Mouse (Mus musculus) embryo, embryonic 10 days (tissue): ENCODE results near the gene Filip1.

Experiments
- DNase-seq: peaks from one replicate; pipeline ENCODE4 v3.0.0-alpha.2; 2015; ENCODE audit warnings: low spot score

Gene Filip1

DNA sequence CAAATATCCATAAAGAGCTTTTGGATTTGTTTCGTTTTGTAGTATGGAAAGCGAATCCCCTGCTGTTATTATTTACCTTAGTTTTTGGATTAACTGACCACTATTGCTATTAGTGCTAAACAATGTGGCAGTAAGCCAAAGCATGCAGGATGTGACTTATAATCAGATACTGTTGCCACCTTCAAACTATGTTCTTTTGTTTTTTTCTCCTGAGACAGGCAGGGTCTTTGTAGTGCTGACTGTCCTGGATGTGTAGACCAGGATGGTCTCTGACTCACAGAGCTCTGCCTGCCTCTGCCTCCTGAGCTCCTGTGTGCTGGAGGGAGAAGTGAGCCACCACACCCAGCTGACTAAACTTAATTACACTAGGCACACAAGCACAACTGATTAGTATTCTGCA lies 33.4 kb downstream of the Filip1 start:
- DNase-seq = no peak

DNA sequence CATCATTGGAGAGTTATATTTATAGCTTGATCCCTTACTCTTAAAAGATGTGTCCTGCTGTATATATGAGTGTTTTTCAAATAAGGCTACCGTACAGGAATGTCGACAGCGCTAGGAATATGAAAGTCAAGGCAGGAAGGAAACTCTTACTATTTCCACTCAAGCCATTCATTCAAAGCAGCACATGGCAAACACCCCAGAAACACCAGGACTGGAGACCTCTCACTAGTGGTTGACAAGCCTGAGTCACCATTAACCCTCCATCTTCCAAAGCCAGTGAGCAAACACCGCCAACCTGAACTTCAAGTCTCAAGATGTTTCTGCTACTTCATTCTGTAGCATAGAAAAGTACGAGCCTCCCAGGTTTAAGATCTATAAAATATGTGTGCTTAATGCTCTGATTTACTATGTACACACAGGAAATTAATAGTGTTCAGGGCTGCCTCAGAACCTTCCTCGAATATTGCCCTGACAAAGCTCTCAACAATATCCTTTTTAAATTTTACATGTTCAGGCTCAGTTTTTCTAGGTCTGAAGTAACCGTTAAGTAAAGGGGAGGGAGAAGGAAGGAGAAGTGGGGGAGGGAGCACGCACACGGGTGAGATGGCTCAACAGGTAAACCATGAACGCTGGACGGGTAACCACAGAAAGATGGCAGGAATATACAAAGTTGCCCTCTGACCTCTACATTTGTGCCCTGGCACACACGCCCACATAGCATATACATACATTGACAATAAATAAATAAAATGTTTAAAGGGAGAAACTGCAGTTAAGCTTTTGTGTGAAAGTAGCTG lies 34.2 kb downstream of the Filip1 start:
- DNase-seq = no peak

DNA sequence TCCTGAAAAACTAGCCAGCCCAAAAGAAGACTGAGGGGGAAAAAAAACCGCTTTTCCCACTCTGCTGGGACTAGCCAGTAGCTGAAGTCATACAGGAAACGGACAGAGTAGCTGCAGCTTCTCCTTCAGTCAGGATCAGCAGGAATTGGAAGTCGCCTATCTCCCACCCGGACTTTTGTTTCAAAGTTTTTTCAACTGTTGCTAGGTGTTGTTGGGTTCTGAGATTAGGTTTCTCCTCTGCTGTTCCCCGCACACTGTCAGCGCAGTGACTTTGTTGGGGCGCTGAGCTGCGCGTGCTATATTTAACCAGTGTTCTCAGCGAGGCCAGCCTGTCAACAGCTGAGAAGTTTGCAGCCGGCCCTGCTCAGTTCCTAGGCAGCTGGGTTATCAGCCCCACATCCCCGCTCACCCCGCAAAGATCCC lies 35.1 kb downstream of the Filip1 start:
- peak; percentile 59 for DNase-seq

DNA sequence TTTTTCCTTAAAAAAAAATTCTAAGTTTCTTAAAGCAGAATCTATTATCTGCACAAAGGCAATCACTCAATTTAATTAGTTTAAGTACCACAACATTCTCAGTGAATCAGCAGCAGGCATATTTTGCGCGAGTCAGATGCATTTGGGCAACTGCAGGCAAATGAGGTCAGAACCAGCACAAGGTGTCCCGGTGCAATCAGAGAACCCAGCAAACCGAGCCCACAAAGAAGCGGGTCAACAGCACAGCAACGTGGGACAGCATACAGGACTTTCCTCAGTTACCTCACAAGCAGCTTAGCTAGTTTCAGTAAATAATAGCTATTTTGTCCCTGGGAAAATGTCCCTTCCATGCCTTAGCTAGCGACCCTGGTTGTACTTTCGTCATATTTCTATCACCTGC lies 35.9 kb downstream of the Filip1 start:
- DNase-seq = no peak

DNA sequence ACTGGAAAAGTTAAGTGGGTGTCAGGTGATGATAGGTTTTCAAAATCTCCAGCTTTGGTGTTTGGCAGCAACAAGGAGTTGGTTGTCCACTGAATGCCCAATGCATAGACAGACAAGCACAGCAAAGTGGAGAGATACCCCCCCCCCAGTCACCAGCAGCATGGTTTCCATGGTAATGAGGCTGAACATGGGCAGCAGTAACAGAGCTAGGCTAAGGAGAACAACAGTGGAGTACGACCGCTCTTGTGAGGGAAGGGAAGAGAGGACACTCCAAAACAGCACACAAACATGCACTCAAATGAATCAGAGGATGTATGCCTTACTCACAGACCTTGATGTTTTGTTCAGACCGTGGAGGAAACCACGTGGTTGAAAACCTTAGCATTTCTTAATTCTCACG lies 37.5 kb downstream of the Filip1 start:
- no peak for DNase-seq

DNA sequence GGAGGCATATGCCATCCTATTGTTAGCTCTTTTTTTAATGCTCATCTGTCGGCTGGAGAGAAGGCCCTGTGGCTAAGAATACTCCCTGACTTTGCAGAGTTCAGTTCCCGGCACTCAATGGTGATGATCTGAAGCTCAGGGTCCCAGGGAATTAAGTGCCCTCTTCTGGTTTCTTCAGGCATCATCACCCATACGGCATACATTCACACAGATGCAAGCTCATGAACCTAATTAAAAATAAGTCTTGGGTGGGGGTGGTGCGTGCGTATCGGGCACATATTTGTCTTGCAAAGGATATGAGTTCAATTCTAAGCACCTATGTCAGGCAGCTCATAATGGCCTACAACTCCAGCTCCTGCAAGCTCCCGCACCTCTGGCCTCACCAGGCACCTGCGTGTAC lies 39.1 kb downstream of the Filip1 start:
- DNase-seq = no peak

DNA sequence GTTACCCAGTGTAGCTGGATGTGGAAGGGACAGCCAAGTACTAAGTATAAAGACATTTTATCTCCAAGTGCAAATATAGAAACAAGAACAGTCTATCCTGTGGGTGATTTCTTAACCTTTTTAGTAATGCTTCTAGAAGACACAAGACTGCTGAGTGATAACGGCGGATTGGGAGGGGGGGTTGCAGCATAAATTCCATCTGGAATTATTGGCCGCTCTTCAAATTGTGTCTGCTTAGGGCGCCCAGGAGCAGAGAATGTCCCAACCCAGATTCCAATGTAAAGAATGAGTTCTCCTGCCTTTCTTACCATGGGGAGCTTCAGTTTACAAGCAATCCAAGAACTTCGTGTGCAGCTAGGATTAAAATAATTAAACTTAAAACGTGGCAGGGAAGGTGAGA lies 39.9 kb downstream of the Filip1 start:
- no peak for DNase-seq

DNA sequence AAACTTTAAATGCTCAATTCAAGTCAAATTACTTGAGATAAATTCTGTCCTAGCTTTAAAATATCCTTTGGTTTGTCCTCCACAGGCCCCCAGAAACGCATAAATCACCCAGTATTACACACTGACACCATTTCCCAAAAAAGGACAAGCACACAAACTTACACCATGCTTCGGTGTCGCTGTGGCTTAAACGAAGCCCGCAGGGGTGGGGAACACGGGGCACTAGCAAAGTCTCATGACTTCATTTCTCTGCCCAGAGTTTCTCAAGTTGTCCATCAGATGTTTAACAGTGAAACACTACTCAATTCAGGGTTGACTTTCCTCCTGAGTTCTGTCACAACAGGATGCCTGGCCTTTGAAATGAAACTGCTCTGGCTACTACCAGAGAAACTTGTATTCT lies 41.0 kb downstream of the Filip1 start:
- DNase-seq = no peak

DNA sequence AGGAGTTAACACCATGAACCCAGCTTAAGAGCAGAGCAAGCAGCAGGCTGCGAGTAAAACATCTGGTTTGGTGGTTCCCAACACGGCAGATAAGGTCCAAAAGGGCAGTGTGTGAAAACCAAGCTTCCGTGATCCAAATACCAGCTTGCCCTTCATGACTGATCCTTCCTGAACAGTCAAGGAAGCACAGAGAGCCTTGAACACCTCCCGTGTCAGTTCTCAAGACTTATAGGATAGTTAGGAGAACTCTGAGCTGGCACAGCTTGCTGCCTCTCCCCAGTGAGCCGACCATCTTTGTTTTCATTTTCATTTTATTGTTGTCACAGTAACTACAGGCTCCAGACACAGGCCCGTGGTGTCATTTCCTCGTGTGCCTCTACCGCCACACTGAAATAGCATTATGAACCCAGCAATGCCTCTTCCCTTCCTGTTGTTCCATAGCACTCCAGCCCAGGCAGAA lies 42.0 kb downstream of the Filip1 start:
- DNase-seq = no peak

DNA sequence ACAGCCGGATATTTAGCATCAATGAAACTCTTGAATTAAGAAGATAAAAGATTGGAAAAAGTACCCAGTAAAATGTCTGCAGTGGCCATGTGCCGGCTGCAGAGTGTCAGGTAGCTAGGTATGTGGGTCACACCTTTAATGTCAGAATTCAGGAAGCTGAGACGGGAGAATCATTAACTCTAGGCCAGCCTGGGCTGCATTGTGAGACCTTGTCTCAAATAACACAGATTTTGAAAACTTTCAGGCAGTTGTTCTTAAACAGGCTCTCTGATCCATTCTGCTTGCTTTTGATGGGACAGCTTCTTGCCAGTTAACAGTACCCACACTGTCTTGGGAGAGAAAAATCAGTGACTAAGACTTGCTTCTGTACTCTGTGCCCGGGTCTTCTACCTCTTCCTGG lies 43.1 kb downstream of the Filip1 start:
- DNase-seq = no peak

DNA sequence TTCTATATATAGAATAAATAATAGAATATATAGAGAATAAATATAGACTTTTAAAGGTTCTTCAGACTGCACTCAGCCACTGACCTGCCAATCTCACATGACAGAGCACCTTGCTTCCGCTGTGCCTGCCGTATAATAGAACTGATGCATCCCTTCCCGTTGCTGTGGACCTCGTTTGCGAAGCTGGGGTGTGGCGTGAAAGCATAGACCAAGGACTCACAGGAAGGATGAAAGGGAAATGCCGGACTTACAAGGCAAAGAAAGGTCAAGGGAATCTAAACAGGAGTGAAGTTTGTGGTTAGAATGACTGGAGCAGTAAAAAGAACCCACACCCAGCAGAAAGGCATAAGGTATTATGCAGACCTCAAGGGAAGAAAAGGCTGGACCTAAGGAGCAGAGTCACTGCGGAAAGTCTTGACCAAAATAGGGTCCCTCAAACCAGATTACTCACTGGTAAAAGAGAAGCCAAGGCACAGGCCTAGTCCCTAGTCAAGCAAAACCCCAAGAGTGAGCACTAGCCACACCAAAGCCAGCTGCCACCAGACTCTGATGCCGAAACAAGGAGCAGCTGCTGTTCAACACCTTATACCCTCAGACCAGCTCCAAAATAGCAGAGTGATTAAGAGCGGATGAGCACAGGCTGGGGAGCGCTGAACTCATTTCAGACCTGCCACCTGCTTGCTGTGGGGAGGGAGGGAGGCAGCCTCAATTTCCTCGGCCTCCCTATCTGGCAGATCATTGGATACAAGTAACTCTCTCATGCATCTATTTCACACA lies 45.8 kb downstream of the Filip1 start:
- no peak for DNase-seq

DNA sequence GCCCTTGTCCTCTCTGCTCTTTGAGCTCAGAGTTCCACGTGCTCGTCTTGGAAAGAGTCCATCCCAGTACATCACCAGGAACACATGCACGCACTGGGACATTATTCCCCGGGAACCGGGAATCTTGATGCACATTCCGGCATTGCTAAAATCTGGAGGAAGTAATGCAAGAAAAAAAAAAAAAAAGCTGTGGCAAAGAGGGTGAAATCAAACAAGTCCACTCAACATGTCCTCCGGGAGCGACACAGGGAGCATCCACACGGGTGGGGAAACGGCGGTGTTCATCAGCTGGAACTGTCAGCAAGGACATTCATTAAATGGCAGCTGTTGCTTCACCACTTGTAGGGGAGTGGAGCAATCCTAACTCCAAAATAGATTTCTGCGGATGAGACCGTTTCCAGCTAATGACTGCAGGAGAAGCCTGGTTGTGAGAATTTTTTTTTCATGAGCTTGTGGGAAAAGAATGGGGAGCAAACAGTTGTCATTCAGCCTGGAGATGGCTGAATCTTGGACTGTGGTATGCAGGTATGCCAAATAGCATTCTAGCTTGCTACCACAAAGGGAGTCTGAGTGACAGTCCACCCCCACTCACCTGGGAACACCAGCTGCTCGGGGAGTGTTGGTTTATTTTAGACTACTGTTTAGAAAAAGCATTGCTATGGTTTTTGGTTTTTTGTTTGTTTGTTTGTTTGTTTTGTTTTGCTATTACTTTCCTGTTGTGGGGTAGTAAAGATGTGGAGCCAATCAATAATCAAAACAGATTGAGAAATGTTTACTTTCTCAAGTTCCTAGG lies 46.9 kb downstream of the Filip1 start:
- DNase-seq = no peak

DNA sequence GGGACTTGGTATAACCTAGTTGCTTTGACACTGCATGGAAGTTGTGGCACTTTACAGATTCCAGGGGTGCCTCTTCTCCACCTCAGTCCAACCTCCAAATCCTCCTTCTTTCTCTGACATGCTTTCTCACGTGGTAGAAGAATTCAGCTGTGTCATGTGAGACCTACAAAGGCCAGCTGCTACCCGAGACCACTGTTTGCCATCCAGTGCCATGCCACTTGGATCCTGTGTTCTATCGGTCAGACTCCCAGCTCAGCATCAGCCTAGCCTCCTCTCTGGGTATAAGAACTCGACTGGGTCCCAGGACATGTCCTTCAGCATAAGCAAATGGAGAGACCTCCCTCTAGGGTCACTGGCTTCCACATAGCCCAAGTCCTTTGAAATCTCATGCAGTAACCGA lies 47.6 kb downstream of the Filip1 start:
- DNase-seq = no peak

DNA sequence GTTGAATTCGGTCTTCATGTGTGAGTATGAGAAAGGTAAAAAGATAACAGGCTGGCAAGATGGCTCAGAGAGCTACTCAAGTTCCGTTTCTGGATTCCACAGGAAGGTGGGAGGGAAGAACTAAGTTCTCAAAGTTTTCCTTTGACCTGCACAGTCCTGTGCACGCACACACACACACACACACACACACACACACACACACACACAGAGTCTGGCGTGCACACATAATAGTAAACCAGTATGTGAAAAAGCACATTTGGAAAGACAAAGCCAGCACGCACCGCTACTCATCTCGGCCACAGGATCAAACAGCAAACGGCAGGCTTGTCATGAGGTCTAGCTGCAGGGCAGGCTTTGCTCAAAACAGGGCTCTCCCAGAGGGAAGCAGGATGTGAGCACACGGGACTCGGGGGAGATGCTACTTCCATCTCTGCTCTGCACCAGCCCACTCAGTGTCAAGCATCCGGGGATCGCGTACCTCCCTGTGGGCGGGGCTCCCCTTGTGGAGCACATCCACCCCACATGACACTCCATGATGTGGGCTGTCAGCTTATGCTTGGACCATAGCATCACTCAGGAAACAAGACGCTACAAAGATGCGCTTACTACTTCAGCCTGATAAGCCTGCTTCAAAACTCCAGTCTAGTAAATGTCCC lies 50.9 kb downstream of the Filip1 start:
- peak; percentile 30 for DNase-seq

DNA sequence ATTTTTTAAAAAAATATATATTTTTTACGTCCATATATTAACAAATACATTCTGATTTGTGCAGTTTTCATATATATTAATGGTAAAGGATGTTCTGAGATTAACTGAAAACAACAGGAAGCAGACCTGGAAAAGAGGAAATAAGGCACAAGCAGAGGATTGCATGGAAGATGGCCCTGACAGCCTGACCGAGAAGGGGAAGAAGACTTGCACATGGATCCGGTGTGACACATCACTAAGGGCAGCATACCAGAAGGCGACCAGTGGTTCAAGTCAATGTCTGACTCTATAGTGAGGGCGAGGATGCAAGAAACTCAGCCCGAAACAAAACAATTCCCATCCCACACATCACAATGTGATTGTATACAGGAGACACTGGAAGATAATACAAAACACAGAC lies 52.2 kb downstream of the Filip1 start:
- no peak for DNase-seq

DNA sequence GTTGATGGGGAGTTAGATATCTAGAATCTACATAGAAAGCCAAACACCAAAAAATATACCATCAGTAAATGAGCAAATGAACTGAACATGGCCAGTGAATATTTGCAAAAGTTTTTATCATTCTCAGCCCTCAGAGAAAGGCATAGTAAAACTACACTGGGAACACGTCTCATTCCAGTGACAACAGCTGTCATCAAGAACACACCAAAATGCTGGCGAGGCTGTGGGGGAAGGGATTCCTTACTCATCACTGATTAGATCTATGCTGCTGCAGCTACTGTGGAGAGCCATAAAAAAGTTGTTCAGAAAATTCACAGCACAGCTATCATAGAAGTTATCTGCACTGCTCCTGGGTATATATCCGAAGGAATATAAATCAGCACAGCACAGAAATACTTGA lies 54.3 kb downstream of the Filip1 start:
- no peak for DNase-seq

DNA sequence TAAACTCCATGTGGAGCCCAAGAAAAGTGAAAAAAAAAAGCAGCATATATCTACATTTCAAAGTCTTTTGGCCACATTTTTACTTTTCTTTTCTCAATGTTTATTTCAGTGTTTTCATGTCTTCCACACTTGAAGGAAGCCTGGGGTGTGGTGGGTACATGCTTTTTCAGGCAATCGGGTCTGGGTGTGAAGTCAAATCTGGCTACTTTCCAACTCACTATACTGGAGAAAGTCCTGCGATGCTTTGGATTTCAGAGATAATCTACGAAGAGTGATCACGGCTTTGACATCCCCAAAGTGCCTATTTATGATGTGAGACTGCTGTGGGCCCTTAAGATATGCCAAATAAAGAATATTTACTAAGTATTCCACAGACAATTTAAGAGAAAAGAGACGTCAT lies 57.7 kb downstream of the Filip1 start:
- no peak for DNase-seq

DNA sequence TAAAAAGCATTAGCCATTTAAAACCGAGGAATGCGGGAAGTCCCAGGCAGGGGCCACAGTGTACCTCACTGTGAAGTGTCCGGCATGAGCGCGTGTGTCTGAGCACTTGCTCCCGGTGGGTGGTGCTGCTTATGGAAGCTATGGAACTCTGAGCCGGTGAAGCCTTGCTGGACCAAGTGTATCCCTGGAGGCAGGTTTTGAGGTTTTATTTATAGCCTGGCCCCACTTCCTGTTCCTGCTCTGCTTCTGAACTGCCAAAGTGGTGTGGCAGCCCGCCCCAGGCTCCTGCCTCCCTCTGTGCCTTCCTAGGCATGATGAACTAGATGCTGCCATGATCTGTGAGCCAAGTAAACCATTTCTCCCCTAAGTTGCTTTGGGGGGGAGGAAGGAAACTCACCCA lies 60.7 kb downstream of the Filip1 start:
- no peak for DNase-seq

DNA sequence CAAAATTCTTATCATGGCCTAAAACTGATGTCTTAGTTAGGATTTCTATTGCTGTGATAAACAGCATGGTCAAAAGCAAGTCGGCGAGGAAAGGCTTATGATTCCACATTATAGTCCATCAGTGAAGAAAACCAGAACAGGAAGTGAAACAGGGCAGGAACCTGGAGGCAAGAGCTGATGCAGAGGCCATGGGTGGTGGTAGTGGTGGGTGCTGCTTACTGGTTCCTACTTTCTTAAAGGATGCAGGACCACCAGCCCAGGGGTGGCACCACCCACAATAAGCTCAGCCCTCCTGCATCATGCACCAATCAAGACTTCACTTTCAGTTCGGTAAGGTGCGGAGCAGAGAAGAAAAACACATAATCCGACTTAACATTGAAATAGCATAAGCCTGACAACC lies 61.3 kb downstream of the Filip1 start:
- DNase-seq = no peak

DNA sequence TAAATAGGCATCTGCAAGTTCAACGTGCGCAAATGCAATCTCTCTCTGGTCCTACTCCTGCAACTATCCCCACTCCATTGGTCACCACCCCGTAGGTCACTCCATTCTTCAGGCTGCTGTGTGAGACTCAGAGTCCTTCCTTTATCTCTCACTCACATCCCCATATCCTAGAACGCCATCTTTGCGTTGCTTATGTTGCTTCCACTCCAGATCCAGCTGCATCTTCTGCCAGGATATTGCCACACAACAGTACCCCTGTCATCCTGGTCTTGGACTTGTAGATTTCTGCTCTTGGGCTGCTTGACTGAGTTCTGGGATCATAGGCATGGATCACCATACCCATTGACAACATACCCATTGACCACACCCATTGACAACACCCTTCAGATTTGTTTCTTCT lies 62.0 kb downstream of the Filip1 start:
- DNase-seq = no peak

DNA sequence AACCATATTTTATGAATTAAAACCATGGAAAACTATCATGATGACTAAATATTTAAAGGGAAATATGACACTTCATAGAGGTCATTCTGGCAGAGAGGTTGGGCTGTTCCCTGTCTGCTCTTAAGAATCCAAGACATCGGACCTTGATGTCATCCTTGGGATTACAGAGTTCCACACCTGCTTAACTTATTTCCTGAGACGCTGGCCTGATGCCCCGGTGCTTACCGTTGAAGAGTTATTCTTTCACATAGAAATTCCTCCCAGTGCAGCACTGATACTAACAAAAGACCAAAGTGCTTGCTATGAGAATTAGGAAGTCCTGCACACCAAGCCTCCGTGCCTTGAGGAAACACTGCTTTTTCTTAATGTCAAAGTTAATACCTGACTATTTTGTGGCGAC lies 62.6 kb downstream of the Filip1 start:
- DNase-seq = no peak

DNA sequence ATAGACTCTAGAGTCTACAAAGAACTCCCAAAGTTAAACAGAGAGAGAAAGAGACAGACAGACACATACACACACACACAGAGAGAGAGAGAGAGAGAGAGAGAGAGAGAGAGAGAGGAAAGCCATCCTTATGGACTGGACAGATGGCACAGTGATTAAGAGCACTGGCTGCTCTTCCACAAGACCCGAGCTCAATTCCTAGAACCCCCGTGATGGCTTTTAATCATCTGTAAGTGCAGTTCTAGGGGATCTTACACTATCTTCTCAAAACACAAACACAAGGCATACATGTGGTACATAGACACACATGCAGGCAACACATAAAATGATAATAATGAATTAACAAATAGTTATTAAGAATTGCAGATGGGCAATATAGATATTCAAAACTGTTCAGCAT lies 64.3 kb downstream of the Filip1 start:
- DNase-seq = no peak
